Mouse (Mus musculus) heart, adult 9 months (tissue): Measurements from ENCODE around the gene Nmrk2.
"Not testable (repeated sequence)": the region's sequence is repeated elsewhere in the genome, so short reads cannot be mapped to it uniquely, and the experiment has no call there.

Source experiments
- DNase-seq, 2 experiments: peaks; one replicate each; pipeline ENCODE4 v3.0.0; 2022; ENCODE audit warnings: low spot score in 2 of 2

The Nmrk2 gene

DNA sequence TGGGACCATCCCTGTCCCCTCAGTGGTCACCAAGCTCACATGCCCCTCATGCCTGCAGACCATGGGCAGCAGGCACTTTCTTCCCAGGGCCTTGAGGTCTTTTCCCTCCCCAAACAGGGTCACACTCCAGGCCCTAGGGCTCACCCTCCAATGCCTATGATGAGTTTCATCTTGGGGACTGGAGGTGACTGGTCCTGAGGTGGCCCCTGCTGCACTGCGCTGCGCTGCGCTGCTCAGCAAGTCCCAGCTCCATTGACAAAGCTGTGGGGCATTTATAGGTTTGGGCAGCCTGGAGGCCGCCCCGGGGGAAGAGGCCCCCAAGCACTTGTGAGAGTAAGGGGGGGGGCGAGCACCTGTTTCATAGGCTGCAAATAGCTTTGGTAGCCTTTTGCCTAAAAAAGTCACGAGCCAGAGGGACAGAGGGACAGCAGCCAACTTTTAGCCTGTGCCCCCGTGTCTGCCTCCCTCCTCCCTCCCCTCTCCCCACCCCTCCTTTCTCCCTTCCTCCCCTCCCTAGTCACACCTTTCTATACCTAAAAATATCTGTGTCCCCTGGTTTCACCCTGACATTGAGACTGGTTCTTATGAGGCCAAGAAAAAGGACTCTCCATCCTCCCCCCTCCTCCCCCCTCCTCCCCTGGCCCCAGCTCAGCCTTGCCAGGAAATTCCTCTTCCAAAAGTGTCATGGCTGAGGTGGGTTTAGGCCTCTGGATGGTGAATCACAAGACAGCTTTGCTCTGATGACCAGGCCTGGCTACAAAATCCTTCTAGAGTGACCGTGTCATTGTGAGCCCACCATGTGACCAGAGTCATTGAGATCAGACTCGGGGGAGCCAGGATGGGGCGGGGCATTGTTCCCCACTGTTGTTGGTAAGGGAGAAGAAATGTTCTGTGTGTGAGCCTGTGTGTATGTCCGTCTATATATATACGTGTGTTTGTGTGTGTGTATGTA is at the start of gene Nmrk2:
Gene Nmrk2, minus strand, starts transcription at position 245 of the 952 bp plus-strand sequence.
- peak in 1 of 2 experiments; percentile 71 for DNase-seq

DNA sequence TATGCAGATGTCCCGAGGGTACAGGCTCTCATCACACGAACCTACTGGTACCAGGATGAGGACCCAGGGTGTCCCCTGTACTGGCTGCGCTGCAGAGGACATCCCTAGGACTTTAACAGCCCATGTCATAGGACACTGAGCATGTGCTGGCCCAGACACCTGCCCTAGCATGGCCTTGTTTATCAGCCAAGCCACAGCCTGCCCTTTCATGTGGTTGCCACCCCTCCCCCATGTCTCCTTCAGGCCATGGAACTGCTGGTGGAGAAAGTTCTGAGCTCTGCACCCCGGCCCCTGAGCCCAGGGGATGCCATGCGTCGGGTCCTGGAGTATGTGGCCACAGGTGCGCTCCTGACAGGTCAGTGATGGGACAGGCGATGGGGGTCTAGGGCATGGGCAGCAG is 47.6 kb upstream of the Nmrk2 start:
- DNase-seq: no peak

DNA sequence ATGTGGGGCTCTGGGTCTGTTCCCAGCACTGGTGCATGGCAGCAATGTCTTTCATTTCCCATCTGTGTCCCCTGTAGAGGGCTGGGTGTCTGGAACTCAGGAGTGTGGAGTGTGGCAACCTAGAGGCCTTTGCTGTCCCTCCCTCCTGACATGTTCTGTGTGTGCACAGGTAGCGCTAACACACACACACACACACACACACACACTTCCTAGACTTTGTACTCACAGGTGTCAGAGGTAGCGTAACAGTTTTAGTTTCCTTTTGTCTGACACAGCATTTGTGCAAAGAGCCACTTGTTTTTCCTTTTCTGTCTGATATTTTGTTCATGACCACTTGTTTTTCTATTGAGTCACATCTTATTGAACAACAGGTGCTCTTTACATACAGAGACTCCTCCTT is 46.0 kb upstream of the Nmrk2 start:
- DNase-seq: no peak

DNA sequence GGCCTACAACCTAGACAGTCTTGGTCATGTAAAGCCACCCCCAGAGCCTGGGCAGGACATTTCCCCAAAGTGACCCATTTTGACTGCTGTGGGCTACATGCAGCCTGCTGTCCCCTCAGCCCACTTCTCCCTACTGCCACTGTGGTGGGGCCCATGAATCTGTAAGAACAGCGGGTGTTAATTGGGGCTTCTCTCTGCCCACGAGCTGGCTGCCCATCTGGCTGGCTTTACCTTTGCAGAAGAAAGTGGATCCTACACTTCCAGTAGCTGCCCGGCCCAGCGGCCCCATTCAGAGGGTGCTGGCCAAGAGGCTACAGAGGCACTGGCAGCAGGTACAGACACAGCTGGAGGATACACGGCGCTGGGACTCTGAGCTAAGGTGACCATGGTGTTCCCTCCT is 43.3 kb upstream of the Nmrk2 start:
- DNase-seq: no peak

DNA sequence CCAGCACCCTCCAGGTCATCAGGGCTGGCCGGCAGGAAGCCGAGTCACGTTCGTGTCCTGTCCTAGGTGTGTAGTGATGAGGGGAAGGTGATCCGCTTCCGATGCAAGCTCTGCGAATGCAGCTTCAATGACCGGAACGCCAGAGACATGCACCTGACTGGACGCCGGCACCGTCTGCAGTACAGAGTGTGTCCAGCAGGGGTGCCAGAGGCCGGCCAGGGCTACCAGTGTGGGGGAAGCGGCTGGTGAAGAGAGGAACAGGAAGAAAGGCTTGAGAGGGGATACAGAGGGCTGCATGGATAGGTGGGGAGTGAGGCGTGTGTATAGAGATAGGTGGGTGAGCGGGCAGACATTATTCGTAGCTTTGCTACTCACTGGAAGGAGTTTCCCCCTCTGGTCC is 42.7 kb upstream of the Nmrk2 start:
- DNase-seq: peak; percentile 52 to 58

DNA sequence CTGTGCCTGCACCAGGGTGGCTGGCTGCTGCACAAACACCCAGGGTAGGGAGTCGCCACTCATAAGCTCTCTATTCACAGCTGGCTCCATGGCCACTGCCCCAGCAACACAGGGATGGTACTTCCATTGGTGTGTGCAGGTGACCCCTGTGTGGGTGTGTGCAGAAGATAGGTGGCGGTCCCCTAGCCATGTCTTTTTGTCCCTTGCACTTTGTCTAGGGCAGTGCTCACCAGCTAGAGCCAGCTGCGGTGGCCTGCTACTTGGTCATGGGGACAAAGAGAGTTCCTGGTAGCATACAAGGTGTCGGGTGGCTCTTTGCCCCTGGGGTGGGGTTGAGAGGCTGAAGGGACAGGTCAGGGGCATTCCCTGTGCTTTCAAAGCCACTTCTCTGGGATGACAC is 42.3 kb upstream of the Nmrk2 start:
- DNase-seq: no peak

DNA sequence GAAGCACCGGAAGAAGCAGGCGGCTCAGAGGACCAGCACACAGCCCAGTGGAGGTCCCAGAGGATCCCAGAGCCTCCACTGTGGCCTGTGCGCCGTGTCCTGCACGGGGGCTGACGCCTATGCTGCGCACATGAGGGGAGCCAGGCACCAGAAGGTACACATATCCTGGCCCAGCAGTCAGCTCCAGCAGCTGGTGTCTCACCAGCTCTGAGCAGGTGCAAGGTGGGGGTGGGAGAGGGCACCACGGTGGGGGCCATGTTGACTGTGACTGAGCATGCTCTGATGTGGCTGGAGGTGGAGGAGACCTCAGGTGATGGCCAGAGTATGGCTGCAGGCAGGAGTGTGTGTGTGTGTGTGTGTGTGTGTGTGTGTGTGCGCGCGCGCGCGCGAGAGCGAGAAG is 40.2 kb upstream of the Nmrk2 start:
- no peak for DNase-seq

DNA sequence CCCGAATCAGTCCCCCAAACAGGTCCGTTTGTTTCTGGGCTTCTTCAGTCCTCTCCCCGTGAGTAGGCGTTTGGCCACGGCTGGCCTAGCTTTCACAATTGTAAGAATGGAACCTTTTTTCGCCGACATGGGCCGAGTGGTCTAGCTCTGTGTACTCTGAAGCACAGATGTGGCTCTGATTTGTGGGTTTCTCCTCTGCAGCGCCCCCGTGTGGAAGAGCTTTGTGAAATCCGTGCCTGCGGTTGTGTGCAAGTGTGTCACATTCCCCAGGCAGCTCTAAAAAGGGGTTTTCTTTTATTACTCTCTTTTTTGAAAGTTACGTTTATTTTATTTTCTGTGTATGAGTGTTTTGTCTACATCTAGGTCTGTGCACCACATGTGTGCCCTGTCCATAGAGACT is 39.0 kb upstream of the Nmrk2 start:
- DNase-seq: no peak

DNA sequence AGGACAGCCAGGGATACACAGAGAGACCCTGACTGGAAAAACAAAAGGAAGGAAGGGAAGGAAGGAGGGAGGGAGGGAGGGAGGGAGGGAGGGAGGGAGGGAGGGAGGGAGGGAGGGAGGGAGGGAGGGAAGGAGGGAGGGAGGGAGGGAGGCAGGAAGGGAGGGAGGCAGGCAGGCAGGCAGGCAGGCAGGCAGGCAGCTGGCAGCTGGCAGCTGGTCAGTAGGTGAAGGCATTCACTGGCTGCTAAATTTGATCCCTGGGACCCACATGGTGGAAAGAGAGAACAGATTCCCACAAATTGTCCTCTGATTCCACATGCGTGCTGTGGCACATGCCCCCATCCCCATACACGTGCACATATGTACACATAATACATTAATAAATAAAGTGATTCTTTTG is 36.8 kb upstream of the Nmrk2 start:
- DNase-seq: no peak

DNA sequence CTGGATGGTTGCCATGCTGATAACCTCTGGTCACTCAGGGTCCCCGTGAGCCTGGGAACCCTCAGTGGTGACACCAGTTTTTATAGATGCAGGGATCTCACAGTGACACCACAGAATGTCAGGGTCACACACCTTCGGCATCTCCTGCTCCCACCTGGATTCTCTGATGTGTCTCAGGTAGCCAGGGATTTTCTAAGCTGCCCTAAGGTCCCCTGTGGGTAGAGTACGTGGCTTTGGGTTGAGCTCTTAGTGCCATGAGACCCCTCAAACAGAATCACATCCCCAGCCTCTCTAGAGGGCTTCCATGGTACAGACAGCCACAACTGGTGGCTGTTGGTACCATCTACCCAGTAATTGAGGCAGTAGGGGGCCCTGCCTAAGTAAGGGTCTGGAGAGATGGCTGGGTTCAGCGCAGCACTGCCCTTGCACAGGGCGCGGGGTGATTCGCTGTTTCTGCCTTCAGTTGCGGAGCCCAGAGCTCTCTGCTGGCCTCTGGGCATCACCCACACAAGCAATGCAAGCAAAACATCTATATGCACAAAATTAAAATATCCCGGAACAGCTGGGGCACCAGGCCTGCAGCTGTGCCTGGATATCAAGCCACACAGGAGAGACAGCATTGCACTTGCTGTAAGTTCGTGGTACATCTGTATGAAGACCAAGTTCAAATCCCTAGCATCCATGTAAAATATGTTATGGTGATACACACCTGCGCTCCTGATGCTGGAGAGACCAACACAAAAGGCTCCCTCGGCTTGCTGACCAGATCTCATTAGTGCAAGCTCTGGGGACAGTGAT is 34.8 kb upstream of the Nmrk2 start:
- no peak for DNase-seq

DNA sequence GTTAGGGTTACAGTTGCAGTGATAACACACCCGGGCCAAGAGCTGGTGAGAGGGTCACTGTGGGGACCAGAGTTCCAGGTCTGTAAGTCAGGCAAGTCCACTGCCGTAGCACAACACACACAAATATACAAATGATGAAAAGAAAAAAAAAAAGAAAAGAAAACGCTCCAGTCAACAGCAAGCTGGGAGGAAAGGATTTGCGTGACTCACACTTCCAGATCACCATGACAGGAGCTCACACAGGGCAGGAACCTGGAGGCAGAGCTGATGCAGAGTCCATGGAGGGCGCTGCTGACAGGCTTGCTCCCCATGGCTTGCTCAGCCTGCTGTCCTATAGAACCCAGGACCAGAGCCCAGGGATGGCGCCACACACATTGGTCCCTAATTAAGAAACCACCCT is 32.4 kb upstream of the Nmrk2 start:
- DNase-seq: no peak

DNA sequence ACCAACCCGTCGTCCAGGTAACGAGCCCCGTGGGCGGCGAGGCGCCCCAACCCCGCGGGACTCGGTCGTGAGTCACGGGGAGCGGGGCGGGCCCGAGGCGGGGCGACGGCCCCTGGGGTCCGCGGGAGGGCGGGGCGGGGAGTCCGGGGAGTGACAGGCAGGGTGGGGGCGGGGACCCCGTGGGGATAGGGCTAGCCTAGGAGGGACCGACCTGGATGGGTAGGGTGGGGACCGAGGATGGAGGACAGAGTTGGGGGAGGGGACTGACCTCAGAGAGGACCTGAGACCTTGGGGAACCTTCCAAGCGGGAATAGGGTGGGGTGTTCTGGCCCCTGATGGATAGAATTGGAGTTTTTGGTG is 31.4 kb upstream of the Nmrk2 start:
- no peak for DNase-seq

DNA sequence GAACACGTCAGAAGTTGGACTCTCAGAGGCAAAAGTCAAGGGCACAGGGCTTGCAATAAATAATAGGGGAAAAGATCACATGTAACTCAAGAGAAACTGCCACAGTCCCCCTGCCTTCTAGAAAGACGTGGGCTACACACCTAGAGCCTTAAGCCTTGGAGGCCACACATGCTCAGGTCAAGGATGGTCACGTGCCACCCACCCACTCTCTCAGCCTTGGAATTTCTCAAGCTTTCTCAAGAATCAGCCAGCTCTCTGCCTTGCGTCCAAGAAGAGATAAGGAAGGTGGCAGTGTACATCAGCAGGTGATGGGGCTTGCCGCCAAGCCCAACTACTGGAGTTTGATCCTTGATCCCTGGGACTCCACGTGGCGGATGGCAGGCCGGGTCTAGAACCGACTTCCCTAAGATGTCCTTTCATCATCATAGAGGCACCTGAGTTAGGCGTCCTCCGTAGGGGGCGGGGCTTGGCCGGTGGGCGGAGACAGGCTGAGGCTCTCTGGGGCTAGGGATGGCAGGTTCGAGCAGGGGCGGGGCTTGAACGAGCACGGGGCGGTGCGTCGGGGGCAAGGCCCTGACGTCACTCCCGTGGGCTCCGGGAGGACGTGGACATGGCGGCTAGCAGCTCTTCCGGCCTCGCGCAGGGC is 30.9 kb upstream of the Nmrk2 start, which contains the start of gene Zfr2:
Gene Zfr2, plus strand, starts transcription at position 576 of the 646 bp plus-strand sequence.
- DNase-seq: peak; percentile 76 to 77

DNA sequence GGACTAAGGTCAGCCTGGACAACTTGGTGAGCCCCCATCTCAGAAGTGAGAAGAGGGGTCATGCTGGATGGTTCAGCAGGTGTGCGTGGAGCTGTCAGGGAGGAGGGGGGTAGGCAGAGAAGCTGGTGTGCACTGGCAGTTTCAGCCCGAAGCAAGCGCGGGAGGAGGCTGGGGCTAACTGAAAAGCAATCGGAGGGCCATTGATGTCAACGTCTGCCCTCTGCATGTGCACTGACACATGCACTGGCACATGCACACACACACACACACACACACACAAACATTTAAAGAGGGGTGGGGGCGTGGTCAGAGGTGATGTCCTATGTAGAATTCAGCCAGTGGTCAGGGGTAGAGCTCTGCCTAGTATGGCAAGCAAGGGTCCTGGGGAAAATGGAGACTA is 29.6 kb upstream of the Nmrk2 start:
- no peak for DNase-seq

DNA sequence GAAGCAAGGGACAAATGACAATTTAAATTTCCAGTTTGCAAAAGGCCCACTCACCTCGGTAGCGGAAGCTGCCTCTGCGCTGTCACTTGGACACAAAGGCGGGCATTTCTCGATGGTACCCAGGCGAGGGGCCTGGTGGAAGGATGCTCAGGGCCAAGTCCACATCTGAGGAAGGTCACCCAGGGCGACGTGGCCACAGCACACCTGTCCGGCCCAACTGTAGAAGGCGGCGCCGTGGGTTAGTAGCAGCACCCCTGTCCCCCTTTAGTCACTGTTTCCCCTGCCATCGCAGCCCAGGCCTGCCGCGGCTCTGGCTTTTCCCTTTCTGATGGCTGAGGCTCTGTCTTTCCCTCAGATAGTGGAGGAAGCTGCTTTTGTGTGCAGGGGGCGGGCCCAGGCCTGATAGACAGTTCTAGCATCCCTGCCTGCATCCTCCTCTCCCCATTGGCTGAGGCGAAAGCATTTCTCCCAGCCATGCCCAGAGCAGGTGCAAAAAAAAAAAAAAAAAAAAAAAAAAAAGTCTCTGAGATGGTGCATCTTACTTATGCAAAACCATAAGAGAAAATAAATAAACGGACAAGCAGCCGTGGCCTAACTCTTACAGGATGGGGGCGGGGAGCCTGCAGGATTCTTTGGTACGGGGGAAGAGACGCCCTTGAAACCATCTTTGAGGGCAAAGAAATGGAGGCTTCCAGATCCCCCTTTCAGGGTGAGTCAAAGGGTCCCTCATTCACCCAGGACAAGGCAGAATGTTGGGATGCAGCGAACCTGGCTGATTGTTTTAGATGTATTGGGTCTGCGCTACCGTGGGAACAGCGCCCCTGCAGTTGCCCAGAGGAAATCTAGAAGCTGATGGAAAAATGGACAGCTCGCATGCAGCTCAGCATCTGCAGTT is 28.8 kb upstream of the Nmrk2 start, which contains the start of gene Atcay:
Gene Atcay, minus strand, starts transcription at position 396 of the 895 bp plus-strand sequence.
- DNase-seq: no peak

DNA sequence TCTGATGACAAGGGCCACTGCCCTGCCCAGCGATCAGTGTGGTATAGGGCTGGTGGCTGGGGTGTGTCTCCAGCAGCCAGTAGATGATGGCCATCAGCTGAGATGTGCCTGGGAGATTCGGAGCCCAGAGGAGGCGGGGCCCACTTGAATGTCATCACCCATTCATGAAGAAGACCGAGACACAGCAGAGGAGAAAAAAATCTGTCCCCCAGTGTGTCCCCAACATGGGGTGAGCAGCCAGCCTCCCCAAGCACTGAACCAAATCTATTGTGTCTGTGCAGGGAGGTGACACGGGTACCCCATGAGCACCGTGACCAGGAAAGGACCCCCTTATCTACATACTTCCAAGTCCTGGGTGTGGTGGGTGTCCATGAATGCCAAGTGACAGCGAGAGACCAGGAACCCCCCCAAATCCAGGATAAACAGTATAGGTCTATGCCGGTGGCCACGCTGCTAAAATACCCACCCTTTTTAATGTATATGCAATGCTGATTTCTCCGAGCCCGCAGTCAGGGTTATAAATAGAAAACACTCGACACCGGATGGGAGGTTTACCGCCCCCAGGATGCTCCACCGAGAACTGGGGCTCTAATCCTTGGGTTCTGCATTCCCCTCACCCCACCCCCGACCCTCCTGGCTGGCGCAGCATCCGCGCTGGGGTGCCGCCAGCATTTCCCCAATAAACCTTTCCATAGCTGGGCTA is 28.0 kb upstream of the Nmrk2 start:
- no peak for DNase-seq

DNA sequence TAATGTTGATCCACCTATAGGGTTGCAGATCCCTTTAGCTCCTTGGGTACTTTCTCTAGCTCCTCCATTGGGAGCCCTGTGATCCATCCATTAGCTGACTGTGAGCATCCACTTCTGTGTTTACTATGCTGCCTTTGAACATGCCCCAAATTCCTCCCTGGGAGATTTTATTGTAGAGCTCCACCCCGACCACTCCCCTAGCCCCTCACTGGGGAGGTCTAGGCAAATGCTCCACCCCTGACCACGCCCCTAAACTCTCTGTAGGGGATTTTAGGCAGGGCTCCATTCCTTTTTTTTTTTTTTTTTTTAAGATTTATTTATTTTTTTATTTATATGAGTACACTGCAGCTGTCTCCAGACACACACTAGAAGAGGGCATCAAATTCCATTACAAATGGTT is 21.9 kb upstream of the Nmrk2 start:
- DNase-seq: not testable (repeated sequence)

DNA sequence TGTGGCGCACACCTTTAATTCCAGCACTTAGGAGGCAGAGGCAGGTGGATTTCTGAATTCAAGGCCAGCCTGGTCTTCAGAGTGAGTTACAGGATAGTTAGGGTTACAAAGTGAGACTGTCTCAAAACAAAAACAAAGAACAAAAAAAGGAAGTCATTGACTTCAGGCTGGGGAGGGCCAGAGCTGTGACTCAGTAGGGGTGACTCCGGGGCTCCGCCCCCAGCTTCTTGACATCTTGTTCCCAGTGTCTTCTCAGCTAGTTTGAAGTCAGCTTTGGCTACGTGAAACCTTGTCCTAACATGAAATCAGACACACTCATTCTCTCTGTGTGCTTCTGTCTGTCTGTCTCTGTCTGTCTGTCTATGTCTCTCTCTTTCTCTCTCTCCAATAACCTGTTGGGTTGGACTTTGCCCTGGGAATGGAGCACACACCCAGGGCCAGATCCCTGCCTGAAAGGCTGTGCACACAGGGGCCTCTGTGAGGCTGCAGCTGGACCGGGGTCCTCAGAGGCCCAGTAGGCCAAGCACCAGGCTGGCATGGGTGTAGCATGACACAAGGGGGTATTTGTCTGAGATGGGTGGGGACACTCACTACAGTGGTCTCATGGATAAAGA is 19.7 kb upstream of the Nmrk2 start:
- DNase-seq: no peak

DNA sequence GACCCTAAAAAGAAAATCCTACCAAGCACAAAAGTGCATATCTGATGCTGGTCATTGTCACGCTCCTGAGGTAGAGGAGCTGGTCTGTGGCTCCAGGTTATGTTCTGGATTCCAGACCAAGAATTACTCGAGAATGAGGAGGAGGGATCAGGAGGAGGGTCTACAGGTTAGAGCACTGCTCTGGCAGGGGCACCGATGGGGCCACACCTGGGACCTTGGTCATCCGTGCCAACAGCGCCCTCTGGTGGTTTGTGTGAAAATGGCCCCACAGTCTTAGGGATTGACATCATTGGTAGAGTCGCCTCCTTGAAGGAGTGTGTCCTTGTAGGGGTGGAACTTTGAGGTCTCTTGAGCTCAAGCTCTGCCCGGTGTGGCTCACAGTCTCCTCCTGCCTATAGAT is 16.1 kb upstream of the Nmrk2 start:
- DNase-seq: peak in 1 of 2 experiments; percentile 44

DNA sequence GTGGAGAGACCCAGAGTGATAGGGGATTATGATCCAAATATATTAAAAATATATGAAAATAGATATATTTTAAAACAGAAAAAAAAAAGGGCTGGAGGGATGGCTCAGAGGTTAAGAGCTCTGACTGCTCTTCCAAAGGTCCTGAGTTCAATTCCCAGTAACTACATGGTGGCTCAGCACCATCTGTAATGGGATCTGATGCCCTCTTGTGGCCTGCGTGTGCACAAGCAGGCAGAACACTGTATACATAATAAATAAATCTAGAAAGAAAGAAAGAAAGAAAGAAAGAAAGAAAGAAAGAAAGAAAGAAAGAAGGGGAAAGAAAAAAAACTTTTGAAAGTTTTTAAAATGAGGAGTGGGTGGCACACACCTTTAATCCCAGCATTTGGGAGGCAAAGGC is 15.4 kb upstream of the Nmrk2 start:
- DNase-seq: not testable (repeated sequence)
